In the genomic region with DNA sequence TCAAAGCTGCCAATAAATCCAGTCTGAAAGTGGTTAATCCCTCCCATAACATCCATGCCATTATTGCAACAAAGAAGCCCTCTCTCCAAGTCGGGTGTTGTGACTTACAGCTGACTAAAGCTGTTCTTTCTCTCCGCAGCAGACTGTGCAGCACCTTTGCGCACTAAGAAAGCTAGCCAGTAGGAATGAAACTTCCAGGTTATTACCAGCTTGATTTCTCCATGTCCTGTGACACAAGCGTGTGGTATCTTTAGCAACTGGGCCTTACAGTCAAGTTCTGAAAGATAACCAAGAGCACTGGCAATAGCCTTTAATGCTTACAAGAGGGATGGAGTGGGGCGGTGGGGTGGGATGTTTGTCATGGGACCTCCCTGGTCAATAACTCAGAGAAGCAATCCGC, we compare ENCODE assay signal across 24 mouse cellular contexts. TPM values are rescaled to one million over a fixed set of nuclear protein-coding genes. Genes with fewer than 3 reads are reported as not detected.
A peak's percentile ranks its signal among the peaks of the same experiment; 100 is the strongest.
DNase-seq lines count a peak whose midpoint lies in the region; ATAC-seq lines count a peak whose summit lies in the region.
"Had no signal": no experiment of that assay in that cellular context is flagged by ENCODE, and none has a peak within 500 bp of the region (broad histone marks: within the 10 kb centered on the region; RNA-seq: fewer than 3 reads in every experiment).

No protein-coding gene starts in this region.

- 0 out of 2 replicates have a peak, but pooled peaks cover 4% of the 10 kb centered on the region for H3K4me1 ChIP-seq in liver, embryonic 15.5 days (replicated peaks)
- H3K4me1 ChIP-seq in liver, embryonic 11.5 days (replicated peaks; ENCODE audit: control insufficient read depth, insufficient read depth, low read length), result no peaks in the 10 kb centered on the region
- H3K4me1 ChIP-seq: embryonic facial prominence, embryonic 12.5 days had no signal

- H3K9ac ChIP-seq in liver, embryonic 15.5 days, result no peak overlapping the region
- H3K9ac ChIP-seq in liver, embryonic 11.5 days (ENCODE audit: low read depth, low read length), result no peak overlapping the region
- H3K9ac ChIP-seq: embryonic facial prominence, embryonic 12.5 days; forebrain, embryonic 13.5 days; forebrain, embryonic 15.5 days; forebrain, postnatal 0 days had no signal

- H3K27me3 ChIP-seq in liver, embryonic 15.5 days, result no peaks in the 10 kb centered on the region
- H3K27me3 ChIP-seq in liver, embryonic 11.5 days (replicated peaks; ENCODE audit: control insufficient read depth, insufficient read depth, low read length), result no peaks in the 10 kb centered on the region
- H3K27me3 ChIP-seq: CH12.LX; embryonic facial prominence, embryonic 12.5 days; forebrain, embryonic 13.5 days; forebrain, embryonic 15.5 days; Patski had no signal

- H3K9me3 ChIP-seq in liver, embryonic 15.5 days (replicated peaks), result no peaks in the 10 kb centered on the region
- H3K9me3 ChIP-seq in liver, embryonic 11.5 days (ENCODE audit: control insufficient read depth, low read length), result no peaks in the 10 kb centered on the region
- H3K9me3 ChIP-seq: embryonic facial prominence, embryonic 10.5 days; embryonic facial prominence, embryonic 12.5 days; forebrain, embryonic 13.5 days; forebrain, embryonic 15.5 days; G1E had no signal

- H3K4me3 ChIP-seq in liver, embryonic 15.5 days (replicated peaks), result no peak overlapping the region
- no peak overlapping the region for H3K4me3 ChIP-seq in liver, embryonic 11.5 days (ENCODE audit: low read depth, low read length)
- H3K4me3 ChIP-seq: embryonic facial prominence, embryonic 10.5 days; embryonic facial prominence, embryonic 12.5 days; forebrain, embryonic 13.5 days; forebrain, embryonic 15.5 days had no signal

- DNase-seq in liver, embryonic 11.5 days (ENCODE audit: low spot score), result no peak
- DNase-seq in 416B (ENCODE audit: low read depth), result peak; percentile 36
- no peak for DNase-seq in thymus, postnatal 10 days (ENCODE audit: low spot score in 2 of 2)
- DNase-seq in adrenal gland, postnatal 10 days, result no peak
- DNase-seq: adrenal gland, adult 8-10 months; adrenal gland, postnatal 25 days; cerebellum, adult 11-12 months; cerebellum, adult 2 months; cerebellum, adult 9-10 months; cerebellum, postnatal 10 days; cerebellum, postnatal 25 days; forebrain, postnatal 0 days had no signal

- ATAC-seq in liver, embryonic 15.5 days (ENCODE audit: insufficient read depth), result no peak
- no peak for ATAC-seq in liver, embryonic 11.5 days (replicated peaks; ENCODE audit: low FRiP score)
- peak; percentile 57; the same call in 1 of the 2 replicates for ATAC-seq in granulocyte monocyte progenitor cell, adult 5-6 weeks (replicated peaks; ENCODE audit: poor library complexity, severe bottlenecking)
- peak; percentile 47 for ATAC-seq in megakaryocyte progenitor cell, adult 5-6 weeks (replicated peaks; ENCODE audit: poor library complexity)
- ATAC-seq: activated CD4-positive, CD25-positive, alpha-beta regulatory T cell, adult 4 months; CD4-positive, CD25-positive, alpha-beta regulatory T cell, adult 4 months; forebrain, embryonic 13.5 days; forebrain, embryonic 15.5 days; forebrain, postnatal 0 days; Patski had no signal

- 0 out of 2 replicates have a peak overlapping the region, but pooled peaks have one; percentile 20 for H3K27ac ChIP-seq in liver, embryonic 15.5 days (replicated peaks)
- no peak overlapping the region for H3K27ac ChIP-seq in liver, embryonic 11.5 days (ENCODE audit: low read depth, low read length)
- H3K27ac ChIP-seq: embryonic facial prominence, embryonic 10.5 days; embryonic facial prominence, embryonic 12.5 days; forebrain, embryonic 13.5 days; forebrain, embryonic 15.5 days had no signal

- H3K36me3 ChIP-seq in liver, embryonic 15.5 days (replicated peaks), result no peaks in the 10 kb centered on the region
- no peaks in the 10 kb centered on the region for H3K36me3 ChIP-seq in liver, embryonic 11.5 days (ENCODE audit: control insufficient read depth, insufficient read depth, low read length)
- H3K36me3 ChIP-seq: embryonic facial prominence, embryonic 10.5 days; embryonic facial prominence, embryonic 12.5 days; forebrain, embryonic 15.5 days; G1E had no signal

- WGBS in liver, embryonic 15.5 days (ENCODE audit: insufficient replicate concordance), result 79% methylated on average over 6 of the region's 6 CpGs
- 83% methylated on average over 6 of the region's 6 CpGs for WGBS in liver, embryonic 11.5 days

- H3K4me2 ChIP-seq in liver, embryonic 15.5 days, result no peak overlapping the region
- H3K4me2 ChIP-seq in liver, embryonic 11.5 days, result no peak overlapping the region
- H3K4me2 ChIP-seq: embryonic facial prominence, embryonic 12.5 days; forebrain, embryonic 13.5 days; forebrain, embryonic 15.5 days had no signal

RNA-seq across cellular contexts. Expression of gene Kif3b, which starts 7.3 kb away (rescaled TPM):
- 1.4 and 2.0 TPM in 2 replicates for polyA plus RNA-seq in liver, embryonic 15.5 days (2015; fragmentation: Nextera tagmentation; extraction: Ambion mirVana)
- polyA plus RNA-seq in liver, embryonic 11.5 days (2014; fragmentation: Nextera tagmentation; extraction: Ambion mirVana), result 3.2 and 3.5 TPM in 2 replicates
- total RNA-seq in granulocyte monocyte progenitor cell, adult 5-6 weeks (2014; fragmentation: Nextera tagmentation), result 6.9 and 7.7 TPM in 2 replicates
- total RNA-seq in granulocyte monocyte progenitor cell, adult 5-6 weeks (2017), result 9.1 and 11.3 TPM in 2 replicates
- 3.6 and 5.5 TPM in 2 replicates for total RNA-seq in megakaryocyte progenitor cell, adult 5-6 weeks (2015)
- total RNA-seq in megakaryocyte progenitor cell, adult 5-6 weeks (2017), result 9.9 and 11.3 TPM in 2 replicates
- 10 to 100 TPM; 18.6 to 20.2 TPM for total RNA-seq in adrenal gland, postnatal 10 days (2021)

RNA-seq across cellular contexts. Expression of gene Pofut1, which starts 42.6 kb away (rescaled TPM):
- 2.6 TPM in 2 replicates for polyA plus RNA-seq in liver, embryonic 15.5 days (2015; fragmentation: Nextera tagmentation; extraction: Ambion mirVana)
- polyA plus RNA-seq in liver, embryonic 11.5 days (2014; fragmentation: Nextera tagmentation; extraction: Ambion mirVana), result 6.3 and 8.0 TPM in 2 replicates
- 17.6 and 20.3 TPM in 2 replicates for total RNA-seq in granulocyte monocyte progenitor cell, adult 5-6 weeks (2014; fragmentation: Nextera tagmentation)
- 16.0 and 19.1 TPM in 2 replicates for total RNA-seq in granulocyte monocyte progenitor cell, adult 5-6 weeks (2017)
- 14.0 and 14.9 TPM in 2 replicates for total RNA-seq in megakaryocyte progenitor cell, adult 5-6 weeks (2015)
- 16.7 and 22.1 TPM in 2 replicates for total RNA-seq in megakaryocyte progenitor cell, adult 5-6 weeks (2017)
- total RNA-seq in adrenal gland, postnatal 10 days (2021), result 10 to 100 TPM; 24.2 to 38.0 TPM

RNA-seq across cellular contexts. Expression of gene Plagl2, which starts 42.7 kb away (rescaled TPM):
- 17.1 TPM in 2 replicates for polyA plus RNA-seq in liver, embryonic 15.5 days (2015; fragmentation: Nextera tagmentation; extraction: Ambion mirVana)
- 45.2 and 45.9 TPM in 2 replicates for polyA plus RNA-seq in liver, embryonic 11.5 days (2014; fragmentation: Nextera tagmentation; extraction: Ambion mirVana)
- total RNA-seq in granulocyte monocyte progenitor cell, adult 5-6 weeks (2014; fragmentation: Nextera tagmentation), result 45.0 and 46.6 TPM in 2 replicates
- 5.4 and 7.2 TPM in 2 replicates for total RNA-seq in granulocyte monocyte progenitor cell, adult 5-6 weeks (2017)
- total RNA-seq in megakaryocyte progenitor cell, adult 5-6 weeks (2015), result 42.3 and 45.4 TPM in 2 replicates
- total RNA-seq in megakaryocyte progenitor cell, adult 5-6 weeks (2017), result 5.6 TPM in 2 replicates
- 10 to 100 TPM in 1 of 2 experiments, 1 to 10 TPM in 1; 8.5 to 11.8 TPM for total RNA-seq in adrenal gland, postnatal 10 days (2021)

RNA-seq across cellular contexts. Expression of gene Tspyl3, which starts 58.7 kb away (rescaled TPM):
- 2.1 and 2.6 TPM in 2 replicates for polyA plus RNA-seq in liver, embryonic 15.5 days (2015; fragmentation: Nextera tagmentation; extraction: Ambion mirVana)
- polyA plus RNA-seq in liver, embryonic 11.5 days (2014; fragmentation: Nextera tagmentation; extraction: Ambion mirVana), result 6.5 and 6.8 TPM in 2 replicates
- 12.1 and 16.7 TPM in 2 replicates for total RNA-seq in granulocyte monocyte progenitor cell, adult 5-6 weeks (2014; fragmentation: Nextera tagmentation)
- 6.1 and 6.2 TPM in 2 replicates for total RNA-seq in granulocyte monocyte progenitor cell, adult 5-6 weeks (2017)
- 8.0 and 10.8 TPM in 2 replicates for total RNA-seq in megakaryocyte progenitor cell, adult 5-6 weeks (2015)
- 7.0 and 8.9 TPM in 2 replicates for total RNA-seq in megakaryocyte progenitor cell, adult 5-6 weeks (2017)
- total RNA-seq in adrenal gland, postnatal 10 days (2021), result 1 to 10 TPM; 4.2 to 5.5 TPM

Comparison
In these comparisons a context has a peak if more than half of its experiments do, and no peak if none do; other contexts are left out.
1. ATAC-seq: peak in granulocyte monocyte progenitor cell, adult 5-6 weeks (single experiment) and megakaryocyte progenitor cell, adult 5-6 weeks (single experiment); none in liver, embryonic 15.5 days (single experiment) and liver, embryonic 11.5 days (single experiment).